Mouse (Mus musculus) MN1 (cell line): ENCODE data around the gene Sphk1.

ENCODE experiments used
- DNase-seq: peaks from one replicate; pipeline ENCODE4 v3.0.0-alpha.2; 2016; ENCODE audit warnings: low spot score

Sphk1 gene

GRCm38 (mm10) chr11:116580031-116580652 lies 49.4 kb downstream of the Sphk1 start:
- no peak for DNase-seq

DNA sequence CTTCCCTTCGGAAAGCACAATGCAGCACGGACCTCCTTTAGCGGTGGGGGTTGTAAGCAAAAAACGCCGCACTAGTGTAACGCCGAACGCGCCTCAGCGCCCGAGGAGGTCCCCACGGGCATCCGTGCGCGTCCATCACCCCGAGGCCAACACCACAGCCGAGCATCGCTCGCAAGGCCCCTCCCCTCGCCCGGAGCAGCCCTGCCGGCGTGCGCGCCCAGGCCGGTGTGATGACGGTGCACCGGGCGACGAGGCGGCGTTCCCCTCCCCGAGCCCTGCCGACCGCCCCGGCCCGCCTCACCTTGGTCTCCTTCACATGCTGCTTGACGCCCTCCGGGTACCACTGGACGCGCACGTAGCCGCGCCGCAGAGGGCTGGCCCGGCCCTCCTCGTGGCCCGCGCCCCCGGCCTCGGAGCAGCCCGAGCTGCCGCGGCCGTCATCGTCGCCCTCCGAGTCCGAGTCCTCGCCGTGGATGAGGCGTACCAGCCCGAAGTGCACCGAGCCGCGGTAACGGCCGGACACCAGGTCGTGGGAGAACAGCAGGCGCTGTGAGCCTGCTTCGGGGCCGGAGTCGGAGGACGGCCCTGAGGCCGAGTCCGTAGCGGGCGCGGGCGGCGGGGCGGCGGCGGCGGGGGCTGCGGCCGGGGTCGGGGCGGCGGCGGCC lies 50.1 kb downstream of the Sphk1 start:
- peak; percentile 54 for DNase-seq

DNA sequence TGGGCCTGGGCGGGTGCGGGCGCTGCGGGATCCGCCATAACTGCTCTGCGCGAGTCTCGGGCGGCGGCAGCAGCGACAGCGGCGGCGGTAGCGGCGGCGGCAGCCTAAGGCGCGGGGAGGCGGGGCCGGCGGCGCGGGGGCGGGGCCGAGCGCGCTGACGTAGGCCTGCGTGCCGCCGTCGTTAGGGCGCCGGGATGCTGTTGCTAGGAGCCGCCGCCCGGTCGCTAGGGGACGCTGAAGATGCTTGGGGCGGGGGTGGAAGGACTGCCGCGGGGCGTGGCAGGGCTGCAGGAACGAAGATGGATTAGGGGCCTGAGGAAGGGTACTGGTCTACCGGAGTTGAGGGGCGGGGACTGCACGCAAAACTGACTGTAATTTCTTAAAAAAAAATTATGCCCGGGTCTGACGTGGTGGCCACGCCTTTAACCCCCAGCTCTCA lies 50.7 kb downstream of the Sphk1 start, which contains the start of gene Ube2o:
Gene Ube2o (minus strand): TSS at position 72 of the 439 bp plus-strand sequence.
- peak; percentile 86 for DNase-seq

GRCm38 (mm10) chr11:116585682-116586081 lies 55.0 kb downstream of the Sphk1 start:
- DNase-seq = no peak
